Mouse (Mus musculus) yolk sac, embryonic 10.5 days (tissue): ENCODE results near the gene Elovl7.

Experiments
- DNase-seq: peaks from one replicate; pipeline ENCODE4 v3.0.0-alpha.2; 2017; ENCODE audit warnings: low spot score

Gene Elovl7

GRCm38 (mm10) chr13:108302957-108303675, 88.9 kb downstream of the Elovl7 start:
- DNase-seq: no peak

- DNase-seq: no peak
Measured at GRCm38 (mm10) chr13:108303841-108304240, 89.6 kb downstream of the Elovl7 start.

GRCm38 (mm10) chr13:108304680-108305079, 90.5 kb downstream of the Elovl7 start:
- no peak for DNase-seq

- peak; percentile 92 for DNase-seq
Measured at GRCm38 (mm10) chr13:108315702-108316486, 101.7 kb downstream of the Elovl7 start, which contains the start of gene Depdc1b. Gene Depdc1b, plus strand, starts transcription at chr13:108316332.

- DNase-seq: peak; percentile 59
Measured at GRCm38 (mm10) chr13:108316487-108316903, 102.3 kb downstream of the Elovl7 start.

GRCm38 (mm10) chr13:108317414-108317813, 103.2 kb downstream of the Elovl7 start:
- DNase-seq: no peak

GRCm38 (mm10) chr13:108319028-108319427, 104.8 kb downstream of the Elovl7 start:
- DNase-seq: no peak

- no peak for DNase-seq
Measured at GRCm38 (mm10) chr13:108320216-108320615, 106.0 kb downstream of the Elovl7 start.

- no peak for DNase-seq
Measured at GRCm38 (mm10) chr13:108322466-108322865, 108.3 kb downstream of the Elovl7 start.

GRCm38 (mm10) chr13:108323317-108323716, 109.1 kb downstream of the Elovl7 start:
- DNase-seq: no peak

GRCm38 (mm10) chr13:108323866-108324829, 109.9 kb downstream of the Elovl7 start:
- no peak for DNase-seq

- DNase-seq: no peak
Measured at GRCm38 (mm10) chr13:108325871-108326270, 111.7 kb downstream of the Elovl7 start.

GRCm38 (mm10) chr13:108326351-108326750, 112.1 kb downstream of the Elovl7 start:
- peak; percentile 70 for DNase-seq

- DNase-seq: no peak
Measured at GRCm38 (mm10) chr13:108327047-108327446, 112.8 kb downstream of the Elovl7 start.

- no peak for DNase-seq
Measured at GRCm38 (mm10) chr13:108328406-108329180, 114.4 kb downstream of the Elovl7 start.

GRCm38 (mm10) chr13:108329693-108330092, 115.5 kb downstream of the Elovl7 start:
- DNase-seq: no peak
